Mouse (Mus musculus) kidney, postnatal 0 days (tissue): ENCODE results near the gene Cfap20. TPM values are rescaled to one million over a fixed set of nuclear protein-coding genes. Genes with fewer than 3 reads are reported as not detected.

Experiments
- ATAC-seq: fragments of 200-750 bp; cut with Nextera tagmentation; replicated peaks from 2 replicates; pipeline ENCODE4 v1.8.0; 2017; ENCODE audit warnings: low read depth, moderate number of reproducible peaks, moderate TSS enrichment, moderate library complexity; ENCODE audit not compliant: low FRiP score
- DNase-seq: peaks from one replicate; pipeline ENCODE4 v3.0.0-alpha.2; 2016; ENCODE audit warnings: low spot score
- H3K27ac ChIP-seq: fragments of 300-500 bp; sonication (generic); 2 replicates; pipeline ENCODE4 v1.5.1; 2014; ENCODE audit warnings: mild to moderate bottlenecking
- H3K27me3 ChIP-seq: fragments of 300-500 bp; sonication (generic); 2 replicates; pipeline ENCODE4 v1.6.1; 2014; ENCODE audit warnings: low read length, mixed read lengths; ENCODE audit not compliant: insufficient read depth
- H3K36me3 ChIP-seq: fragments of 300-500 bp; sonication (generic); 2 replicates; pipeline ENCODE4 v1.6.1; 2014; ENCODE audit warnings: low read length, mixed read lengths; ENCODE audit not compliant: insufficient read depth
- H3K4me1 ChIP-seq: fragments of 300-500 bp; sonication (generic); replicated peaks from 2 replicates; pipeline ENCODE4 v1.6.1; 2014; ENCODE audit warnings: antibody characterized with exemption, low read length, mixed read lengths; ENCODE audit not compliant: insufficient read depth
- H3K4me2 ChIP-seq: fragments of 300-500 bp; sonication (generic); 2 replicates; pipeline ENCODE4 v1.6.1; 2014; ENCODE audit warnings: mild to moderate bottlenecking, low read length, moderate library complexity, mixed read lengths
- H3K4me3 ChIP-seq: fragments of 300-500 bp; sonication (generic); replicated peaks from 2 replicates; pipeline ENCODE4 v1.5.1; 2014; ENCODE audit warnings: low read depth, low read length
- H3K9ac ChIP-seq: fragments of 300-500 bp; sonication (generic); 2 replicates; pipeline ENCODE4 v1.6.1; 2014; ENCODE audit warnings: low read depth, low read length
- H3K9me3 ChIP-seq: fragments of 300-500 bp; sonication (generic); replicated peaks from 2 replicates; pipeline ENCODE4 v1.6.1; 2016; ENCODE audit warnings: low read length, inconsistent platforms, mixed read lengths
- CTCF ChIP-seq: IDR thresholded peaks from 2 replicates; pipeline ENCODE4 v1.5.1; 2016; ENCODE audit warnings: antibody characterized with exemption, low read depth, mild to moderate bottlenecking, moderate library complexity
- WGBS: fragments of 180-500 bp; shearing (Covaris S2); extraction: QIAGEN DNeasy Blood & Tissue Kit; methylation state at CpG from one replicate; pipeline ENCODE4 v1.1.7; 2014; 5-methylcytosine and 5-hydroxymethylcytosine counted together
- polyA plus RNA-seq: library from polyadenylated mRNA; unstranded; fragments of >200 nt; fragmentation: Nextera tagmentation; extraction: Ambion mirVana; gene quantifications from 2 replicates; pipeline ENCODE4 v1.2.1, GENCODE M21; 2015

Gene Cfap20
- polyA plus RNA-seq, 1 experiment from 2014 or later = 126 TPM

GRCm38 (mm10) chr8:95435930-95436329, 1.3 kb upstream of the Cfap20 start:
- H3K36me3 ChIP-seq = no peaks in the 10 kb centered on the region
- H3K9ac ChIP-seq = no peak overlapping the region
- no peak overlapping the region for H3K4me3 ChIP-seq
- 87% methylated on average over 3 of the region's 3 CpGs for WGBS
- no peaks in the 10 kb centered on the region for H3K27me3 ChIP-seq
- peaks cover 14% of the 10 kb centered on the region for H3K4me1 ChIP-seq
- no peak for ATAC-seq
- no peak for DNase-seq
- H3K27ac ChIP-seq = no peak overlapping the region
- no peak overlapping the region for H3K4me2 ChIP-seq
- H3K9me3 ChIP-seq = no peaks in the 10 kb centered on the region
- TF ChIP-seq CTCF = peak; percentile 45; the same call in 1 of the 2 replicates

GRCm38 (mm10) chr8:95435471-95435870, 802 bp upstream of the Cfap20 start:
- Histone ChIP-seq H3K4me3 (no peak overlapping the region), H3K4me2 (no peak overlapping the region), H3K27me3 (no peaks in the 10 kb centered on the region), H3K9me3 (no peaks in the 10 kb centered on the region), H3K9ac (no peak overlapping the region), H3K4me1 (peaks cover 14% of the 10 kb centered on the region), H3K36me3 (no peaks in the 10 kb centered on the region), H3K27ac (no peak overlapping the region)
- DNase-seq (no peak), ATAC-seq (no peak)
- 90% methylated on average over 9 of the region's 9 CpGs for WGBS
- no peak for TF ChIP-seq CTCF

GRCm38 (mm10) chr8:95434233-95434632, 436 bp downstream of the Cfap20 start:
- no peaks in the 10 kb centered on the region for H3K36me3 ChIP-seq
- ATAC-seq (peak; percentile 47), DNase-seq (peak; percentile 47)
- no peaks in the 10 kb centered on the region for H3K9me3 ChIP-seq
- H3K4me1 ChIP-seq = peaks cover 24% of the 10 kb centered on the region
- H3K27me3 ChIP-seq = no peaks in the 10 kb centered on the region
- TF ChIP-seq CTCF = no peak
- H3K4me2 ChIP-seq = peak overlapping the region; percentile 72
- H3K27ac ChIP-seq = peak overlapping the region; percentile 85
- 1% methylated on average over 25 of the region's 25 CpGs for WGBS
- H3K4me3 ChIP-seq = peak overlapping the region; percentile 71
- peak overlapping the region; percentile 82 for H3K9ac ChIP-seq

- Histone ChIP-seq H3K27me3 (no peaks in the 10 kb centered on the region), H3K4me3 (peak overlapping the region; percentile 71), H3K9me3 (no peaks in the 10 kb centered on the region), H3K27ac (no peak overlapping the region), H3K9ac (peak overlapping the region; percentile 82; the same call in 1 of the 2 replicates), H3K36me3 (no peaks in the 10 kb centered on the region), H3K4me1 (peaks cover 26% of the 10 kb centered on the region), H3K4me2 (peak overlapping the region; percentile 72)
- TF ChIP-seq CTCF = no peak
- WGBS = 54% methylated on average over 4 of the region's 4 CpGs
- DNase-seq = no peak
- no peak for ATAC-seq
Observed at GRCm38 (mm10) chr8:95433124-95433523, 1.5 kb downstream of the Cfap20 start.

- WGBS = 60% methylated on average over 3 of the region's 3 CpGs
- Histone ChIP-seq H3K9ac (no peak overlapping the region), H3K4me3 (no peak overlapping the region), H3K27ac (no peak overlapping the region), H3K27me3 (no peaks in the 10 kb centered on the region), H3K36me3 (no peaks in the 10 kb centered on the region), H3K4me2 (no peak overlapping the region), H3K4me1 (peaks cover 32% of the 10 kb centered on the region), H3K9me3 (no peaks in the 10 kb centered on the region)
- ATAC-seq = no peak
- no peak for DNase-seq
- no peak for TF ChIP-seq CTCF
Observed at GRCm38 (mm10) chr8:95432471-95432870, 2.2 kb downstream of the Cfap20 start.

- Histone ChIP-seq H3K9me3 (no peaks in the 10 kb centered on the region), H3K9ac (no peak overlapping the region), H3K27me3 (no peaks in the 10 kb centered on the region), H3K4me1 (peaks cover 37% of the 10 kb centered on the region), H3K27ac (0 out of 2 replicates have a peak overlapping the region, but pooled peaks have one; percentile 15), H3K4me2 (peak overlapping the region; percentile 1; the same call in 1 of the 2 replicates), H3K36me3 (no peaks in the 10 kb centered on the region), H3K4me3 (no peak overlapping the region)
- ATAC-seq (no peak), DNase-seq (peak; percentile 84)
- peak; percentile 70 for TF ChIP-seq CTCF
- WGBS = 3% methylated on average over 3 of the region's 3 CpGs
Observed at GRCm38 (mm10) chr8:95429945-95430344, 4.7 kb downstream of the Cfap20 start.
